Mouse (Mus musculus) limb, embryonic 13.5 days (tissue): ENCODE measurements around the gene Btbd19. TPM values are rescaled to one million over a fixed set of nuclear protein-coding genes. Genes with fewer than 3 reads are reported as not detected.

Source experiments
- ATAC-seq: fragments of 200-750 bp; cut with Nextera tagmentation; 2 replicates; pipeline ENCODE4 v1.8.0; 2017; ENCODE audit warnings: low read depth, moderate number of reproducible peaks, moderate TSS enrichment; ENCODE audit not compliant: low FRiP score
- H3K27ac ChIP-seq: fragments of 300-500 bp; sonication (generic); 2 replicates; pipeline ENCODE4 v1.5.1; 2015; ENCODE audit warnings: inconsistent platforms, mild to moderate bottlenecking, moderate library complexity
- H3K27me3 ChIP-seq: fragments of 300-500 bp; sonication (generic); 2 replicates; pipeline ENCODE4 v1.6.1; 2015; ENCODE audit warnings: mild to moderate bottlenecking, inconsistent platforms
- H3K36me3 ChIP-seq: fragments of 300-500 bp; sonication (generic); 2 replicates; pipeline ENCODE4 v1.6.1; 2015; ENCODE audit warnings: inconsistent platforms, mild to moderate bottlenecking, moderate library complexity
- H3K4me1 ChIP-seq: fragments of 300-500 bp; sonication (generic); 2 replicates; pipeline ENCODE4 v1.6.1; 2015; ENCODE audit warnings: inconsistent platforms
- H3K4me2 ChIP-seq: fragments of 300-500 bp; sonication (generic); replicated peaks from 2 replicates; pipeline ENCODE4 v1.6.1; 2015; ENCODE audit warnings: inconsistent platforms, mild to moderate bottlenecking, moderate library complexity
- H3K4me3 ChIP-seq: fragments of 300-500 bp; sonication (generic); 2 replicates; pipeline ENCODE4 v1.5.1; 2015; ENCODE audit warnings: moderate library complexity, mild to moderate bottlenecking, inconsistent platforms
- H3K9ac ChIP-seq: fragments of 300-500 bp; sonication (generic); 2 replicates; pipeline ENCODE4 v1.6.1; 2015; ENCODE audit warnings: mild to moderate bottlenecking, inconsistent platforms
- H3K9me3 ChIP-seq: fragments of 300-500 bp; sonication (generic); 2 replicates; pipeline ENCODE4 v1.6.1; 2016; ENCODE audit warnings: inconsistent platforms
- WGBS: fragments of 180-500 bp; shearing (Covaris S2); methylation state at CpG from one replicate; pipeline ENCODE4 v1.1.7; 2015; 5-methylcytosine and 5-hydroxymethylcytosine counted together
- polyA plus RNA-seq: library from polyadenylated mRNA; unstranded; fragments of >200 nt; fragmentation: Nextera tagmentation; extraction: Ambion mirVana; gene quantifications from 2 replicates; pipeline ENCODE4 v1.2.1, GENCODE M21; 2015

The Btbd19 gene
- polyA plus RNA-seq = 5.1 and 5.2 TPM in 2 replicates

DNA sequence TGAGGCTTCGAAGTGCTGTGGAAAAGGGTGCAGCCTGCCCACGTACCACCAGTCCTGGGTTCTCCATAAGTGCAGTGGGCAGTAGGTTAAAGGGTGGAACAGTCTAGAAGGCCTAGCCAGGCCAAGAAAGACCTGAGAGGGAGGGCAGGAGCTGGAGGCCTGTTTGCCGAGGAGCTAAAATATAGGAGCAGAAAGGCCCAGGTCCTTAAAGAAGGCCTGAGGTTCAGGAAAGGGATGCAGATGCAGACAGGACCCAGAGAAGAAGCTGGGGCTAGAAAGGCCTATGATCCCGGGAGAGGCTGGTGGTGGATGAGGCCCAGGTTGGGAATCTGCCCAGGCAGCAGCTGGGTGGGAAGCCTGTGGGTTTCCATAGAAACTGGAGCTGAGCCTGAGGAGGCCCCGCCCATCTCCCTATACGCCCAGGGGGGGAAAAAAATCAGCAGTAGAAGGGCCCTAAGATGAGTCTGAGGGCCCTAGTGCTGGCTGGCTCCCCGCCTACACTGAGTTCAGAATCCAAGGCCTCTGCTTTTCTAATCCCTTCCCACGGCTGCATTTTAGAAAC lies at the start of gene Btbd19:
TSS of gene Btbd19 (minus strand) at position 378 of the 562 bp plus-strand sequence.
- ATAC-seq = peak; percentile 60
- Histone ChIP-seq H3K36me3 (peaks cover 15% of the 10 kb centered on the region), H3K9ac (peak within 1 kb of the TSS; percentile 58), H3K4me1 (peaks cover 25% of the 10 kb centered on the region), H3K4me3 (0 out of 2 replicates have a peak within 1 kb of the TSS, but pooled peaks have one; percentile 1), H3K27ac (peak within 1 kb of the TSS; percentile 87), H3K9me3 (no peaks in the 10 kb centered on the region), H3K27me3 (no peaks in the 10 kb centered on the region), H3K4me2 (peak within 1 kb of the TSS; percentile 41)
- WGBS = 25% methylated on average over 8 of the region's 8 CpGs

GRCm38 (mm10) chr4:117169936-117170335 lies 44.4 kb upstream of the Btbd19 start:
- no peak for ATAC-seq
- H3K4me1 ChIP-seq = no peaks in the 10 kb centered on the region
- 89% methylated on average over 5 of the region's 5 CpGs for WGBS
- no peak overlapping the region for H3K27ac ChIP-seq
- no peaks in the 10 kb centered on the region for H3K9me3 ChIP-seq
- no peak overlapping the region for H3K4me2 ChIP-seq
- no peak overlapping the region for H3K4me3 ChIP-seq
- peaks cover 98% of the 10 kb centered on the region for H3K36me3 ChIP-seq
- no peaks in the 10 kb centered on the region for H3K27me3 ChIP-seq
- H3K9ac ChIP-seq = no peak overlapping the region

DNA sequence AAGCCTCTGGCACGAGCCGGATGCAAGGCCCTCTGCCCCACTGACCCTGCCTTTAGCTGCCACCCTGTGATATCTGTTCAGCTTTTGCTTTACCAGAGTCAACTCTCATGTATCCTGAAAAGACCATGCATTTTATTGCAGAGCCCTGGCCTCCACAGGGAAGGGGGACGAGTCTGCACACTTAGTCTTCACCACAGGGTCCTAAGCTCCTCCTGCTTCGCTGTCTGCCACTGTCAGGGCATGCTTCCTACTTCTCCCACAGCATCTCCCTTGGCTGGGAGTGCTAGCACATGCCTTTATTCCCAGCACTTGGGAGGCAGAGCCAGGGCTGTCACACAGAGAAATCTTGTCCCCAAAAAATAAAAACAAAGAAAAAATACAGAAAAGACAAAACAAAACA lies 35.7 kb upstream of the Btbd19 start:
- peak overlapping the region; percentile 35; the same call in 1 of the 2 replicates for H3K9ac ChIP-seq
- no peaks in the 10 kb centered on the region for H3K4me1 ChIP-seq
- H3K27me3 ChIP-seq = no peaks in the 10 kb centered on the region
- H3K27ac ChIP-seq = no peak overlapping the region
- no peak for ATAC-seq
- 67% methylated on average over 4 of the region's 4 CpGs for WGBS
- H3K36me3 ChIP-seq = peaks cover 71% of the 10 kb centered on the region
- H3K4me2 ChIP-seq = no peak overlapping the region
- no peaks in the 10 kb centered on the region for H3K9me3 ChIP-seq
- H3K4me3 ChIP-seq = no peak overlapping the region

DNA sequence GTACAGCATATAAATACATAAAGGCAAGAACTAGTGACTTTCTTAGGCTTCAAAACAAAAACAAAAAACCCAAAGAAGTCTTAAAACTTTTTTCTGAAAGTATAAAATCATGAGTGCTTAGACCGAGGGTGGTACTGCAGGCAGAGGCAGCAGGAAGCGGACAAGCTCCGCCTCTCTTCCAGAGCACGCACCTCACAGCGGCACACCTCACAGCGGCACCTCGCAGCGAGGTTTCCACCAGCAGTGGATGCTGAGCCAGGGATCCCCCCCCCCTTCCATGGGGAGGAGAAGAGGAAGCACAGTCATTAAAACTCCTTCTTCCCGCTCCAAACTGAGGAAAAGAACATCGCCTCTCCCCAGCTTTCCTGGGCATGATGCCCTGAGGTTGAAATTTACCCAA lies 34.1 kb upstream of the Btbd19 start:
- H3K4me3 ChIP-seq = no peak overlapping the region
- peaks cover 56% of the 10 kb centered on the region for H3K36me3 ChIP-seq
- H3K4me2 ChIP-seq = no peak overlapping the region
- no peak overlapping the region for H3K27ac ChIP-seq
- H3K9ac ChIP-seq = peak overlapping the region; percentile 43; the same call in 1 of the 2 replicates
- ATAC-seq = no peak
- WGBS = 75% methylated on average over 10 of the region's 10 CpGs
- no peaks in the 10 kb centered on the region for H3K9me3 ChIP-seq
- H3K27me3 ChIP-seq = no peaks in the 10 kb centered on the region
- peaks cover 4% of the 10 kb centered on the region; the same call in 1 of the 2 replicates for H3K4me1 ChIP-seq

DNA sequence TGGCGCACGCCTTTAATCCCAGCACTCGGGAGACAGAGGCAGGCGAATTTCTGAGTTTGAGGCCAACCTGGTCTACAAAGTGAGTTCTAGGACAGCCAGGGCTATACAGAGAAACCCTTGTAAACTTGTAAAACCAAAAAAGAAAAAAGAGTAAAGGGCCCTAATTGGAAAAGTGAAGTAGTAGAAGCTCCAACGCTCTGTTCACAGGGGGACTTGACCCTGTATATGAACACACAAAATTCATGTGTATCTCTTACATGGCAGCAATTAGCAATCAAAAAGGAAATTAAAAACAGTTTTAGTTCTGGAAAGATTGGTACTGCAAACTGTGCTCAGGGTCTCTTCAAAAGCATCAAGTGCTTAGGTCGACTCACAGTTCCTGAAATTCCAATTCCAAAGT lies 30.8 kb upstream of the Btbd19 start:
- Histone ChIP-seq H3K4me1 (peaks cover 25% of the 10 kb centered on the region), H3K36me3 (peaks cover 56% of the 10 kb centered on the region), H3K27ac (no peak overlapping the region; the same call in 1 of the 2 replicates), H3K4me3 (peak overlapping the region; percentile 76), H3K27me3 (no peaks in the 10 kb centered on the region), H3K4me2 (peak overlapping the region; percentile 86), H3K9me3 (no peaks in the 10 kb centered on the region), H3K9ac (no peak overlapping the region; the same call in 1 of the 2 replicates)
- 33% methylated on average over 6 of the region's 6 CpGs for WGBS
- no peak for ATAC-seq

- Histone ChIP-seq H3K4me2 (peak within 1 kb of the TSS; percentile 86), H3K4me3 (peak within 1 kb of the TSS; percentile 76), H3K9me3 (no peaks in the 10 kb centered on the region), H3K4me1 (peaks cover 25% of the 10 kb centered on the region), H3K9ac (peak within 1 kb of the TSS; percentile 99), H3K27me3 (no peaks in the 10 kb centered on the region), H3K36me3 (peaks cover 56% of the 10 kb centered on the region), H3K27ac (peak within 1 kb of the TSS; percentile 93)
- peak; percentile 94 for ATAC-seq
- WGBS = 0% methylated on average over 40 of the region's 52 CpGs
These were observed 30.3 kb upstream of the Btbd19 start, which contains the start of gene Rps8 for GRCm38 (mm10) chr4:117155792-117156355. Rps8 (minus strand) TSS chr4:117156243.

DNA sequence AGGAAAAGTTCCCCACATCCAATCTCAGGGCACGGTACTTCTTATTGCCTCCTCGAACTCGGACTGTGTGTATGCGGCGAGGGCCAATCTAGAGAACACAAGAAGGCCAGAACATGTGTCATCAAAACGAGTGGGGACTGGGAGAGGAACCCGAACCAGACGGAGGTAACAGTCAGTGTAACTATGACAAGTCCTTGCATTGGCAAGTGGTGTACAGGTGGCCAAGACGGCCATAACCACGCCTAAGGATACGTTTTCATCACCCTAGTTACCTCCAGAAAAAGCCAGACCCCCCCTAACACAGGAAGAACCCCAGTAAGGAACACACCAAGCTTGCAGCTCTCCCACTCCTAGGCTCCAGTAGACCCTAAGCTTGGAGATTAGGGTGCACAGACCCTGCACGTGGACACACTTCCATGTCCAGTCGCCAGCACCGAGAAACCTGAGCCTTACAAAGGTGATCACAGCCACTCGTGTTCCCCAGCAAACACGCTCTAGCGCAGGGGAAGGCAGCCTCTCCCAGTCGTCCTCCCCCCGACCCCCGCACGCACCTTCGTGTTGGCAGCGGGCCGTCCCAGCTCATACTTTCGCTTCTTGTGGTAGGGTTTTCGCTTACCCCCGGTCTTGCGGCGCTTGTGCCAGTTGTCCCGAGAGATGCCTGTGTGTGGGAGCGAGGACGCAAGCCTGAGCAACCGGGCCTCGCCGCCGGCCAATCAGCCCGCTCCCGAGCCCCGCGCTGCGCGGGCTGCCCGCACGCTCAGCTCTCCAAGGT lies 29.7 kb upstream of the Btbd19 start:
- no peaks in the 10 kb centered on the region for H3K27me3 ChIP-seq
- WGBS = 2% methylated on average over 44 of the region's 44 CpGs
- H3K4me1 ChIP-seq = peaks cover 25% of the 10 kb centered on the region
- H3K36me3 ChIP-seq = peaks cover 57% of the 10 kb centered on the region
- peak overlapping the region; percentile 99 for H3K9ac ChIP-seq
- peak overlapping the region; percentile 86 for H3K4me2 ChIP-seq
- H3K27ac ChIP-seq = peak overlapping the region; percentile 93
- peak overlapping the region; percentile 76 for H3K4me3 ChIP-seq
- ATAC-seq = peak; percentile 20
- no peaks in the 10 kb centered on the region for H3K9me3 ChIP-seq

- Histone ChIP-seq H3K4me2 (no peak overlapping the region), H3K27ac (no peak overlapping the region), H3K4me3 (no peak overlapping the region), H3K36me3 (peaks cover 64% of the 10 kb centered on the region), H3K9me3 (no peaks in the 10 kb centered on the region), H3K9ac (0 out of 2 replicates have a peak overlapping the region, but pooled peaks have one; percentile 99), H3K27me3 (no peaks in the 10 kb centered on the region), H3K4me1 (peaks cover 25% of the 10 kb centered on the region)
- 87% methylated on average over 5 of the region's 5 CpGs for WGBS
- ATAC-seq = no peak
These were observed 27.2 kb upstream of the Btbd19 start for GRCm38 (mm10) chr4:117152714-117153113.

- no peaks in the 10 kb centered on the region for H3K27me3 ChIP-seq
- no peak overlapping the region for H3K27ac ChIP-seq
- H3K4me1 ChIP-seq = peaks cover 25% of the 10 kb centered on the region
- H3K9me3 ChIP-seq = no peaks in the 10 kb centered on the region
- 75% methylated on average over 1 of the region's 1 CpGs for WGBS
- no peak for ATAC-seq
- H3K36me3 ChIP-seq = peaks cover 64% of the 10 kb centered on the region
- H3K4me2 ChIP-seq = no peak overlapping the region
- no peak overlapping the region for H3K9ac ChIP-seq
- H3K4me3 ChIP-seq = no peak overlapping the region
These were observed 25.9 kb upstream of the Btbd19 start for GRCm38 (mm10) chr4:117151416-117151815.

GRCm38 (mm10) chr4:117150212-117150733 lies 24.7 kb upstream of the Btbd19 start:
- Histone ChIP-seq H3K27ac (peak overlapping the region; percentile 28; the same call in 1 of the 2 replicates), H3K9me3 (no peaks in the 10 kb centered on the region), H3K4me3 (no peak overlapping the region), H3K36me3 (peaks cover 64% of the 10 kb centered on the region), H3K27me3 (no peaks in the 10 kb centered on the region), H3K9ac (no peak overlapping the region), H3K4me1 (peaks cover 25% of the 10 kb centered on the region), H3K4me2 (no peak overlapping the region)
- ATAC-seq = no peak
- WGBS = 87% methylated on average over 6 of the region's 6 CpGs

GRCm38 (mm10) chr4:117149291-117150211 lies 24.0 kb upstream of the Btbd19 start:
- WGBS = 70% methylated on average over 6 of the region's 6 CpGs
- H3K27ac ChIP-seq = peak overlapping the region; percentile 28; the same call in 1 of the 2 replicates
- no peak for ATAC-seq
- peaks cover 63% of the 10 kb centered on the region for H3K36me3 ChIP-seq
- H3K4me1 ChIP-seq = peaks cover 21% of the 10 kb centered on the region
- no peaks in the 10 kb centered on the region for H3K27me3 ChIP-seq
- H3K9ac ChIP-seq = no peak overlapping the region
- no peaks in the 10 kb centered on the region for H3K9me3 ChIP-seq
- H3K4me2 ChIP-seq = no peak overlapping the region
- no peak overlapping the region for H3K4me3 ChIP-seq
